Mouse (Mus musculus) CH12.LX (cell line): ENCODE results near the gene Trpv3.

Experiments
- EP300 ChIP-seq: IDR thresholded peaks from 2 replicates; pipeline ENCODE4 v1.6.1; 2011; ENCODE audit warnings: low read length, improper control_type of control experiment
- ETS1 ChIP-seq: conservative IDR thresholded peaks from 2 replicates; pipeline ENCODE4 v1.6.1; 2012; ENCODE audit warnings: low read depth, mild to moderate bottlenecking, inconsistent platforms, low read length, improper control_type of control experiment, moderate library complexity
- POLR2A ChIP-seq: IDR thresholded peaks from 2 replicates; pipeline ENCODE4 v1.6.1; 2011; ENCODE audit warnings: low read depth, mild to moderate bottlenecking, improper control_type of control experiment, low read length
- USF1 ChIP-seq: IDR thresholded peaks from 2 replicates; pipeline ENCODE4 v1.6.1; 2014; ENCODE audit warnings: low read depth, mild to moderate bottlenecking, inconsistent platforms, low read length, improper control_type of control experiment

GRCm38 (mm10) chr11:73257362-73257945 is 9.7 kb upstream of the Trpv3 start:
- TF ChIP-seq ETS1 (no peak), USF1 (no peak), EP300 (no peak), POLR2A (no peak)
